Mouse (Mus musculus) ES-E14 (cell line): ENCODE results near the gene Stag3. TPM values are rescaled to one million over a fixed set of nuclear protein-coding genes. Genes with fewer than 3 reads are reported as not detected.

Experiments used
- DNase-seq: peaks from one replicate; pipeline ENCODE4 v3.0.0-alpha.2; 2013; ENCODE audit warnings: low read depth, low spot score
- H3K27ac ChIP-seq: 2 replicates; pipeline ENCODE4 v1.5.1; 2012; ENCODE audit warnings: low read depth, mild to moderate bottlenecking, low read length, moderate library complexity, mixed read lengths; ENCODE audit not compliant: poor library complexity, insufficient read depth, severe bottlenecking
- H3K36me3 ChIP-seq: 2 replicates; pipeline ENCODE4 v1.6.1; 2012; ENCODE audit warnings: mild to moderate bottlenecking, low read length, moderate library complexity, mixed read lengths; ENCODE audit not compliant: control insufficient read depth, poor library complexity, insufficient read depth, severe bottlenecking
- H3K4me1 ChIP-seq, 2 experiments: fragments of 150-350 bp in 1 of 2; sonication (generic) in 1 of 2; 2 replicates each; pipeline ENCODE4 v1.6.1; 2012; ENCODE audit warnings: low read length in 2 of 2, mild to moderate bottlenecking in 1 of 2, mixed read lengths in 1 of 2; ENCODE audit not compliant: control insufficient read depth in 2 of 2, insufficient read depth in 2 of 2, poor library complexity in 1 of 2
- H3K4me3 ChIP-seq, 2 experiments: fragments of 150-350 bp in 1 of 2; sonication (generic) in 1 of 2; 2 replicates each; pipeline ENCODE4 v1.5.1; 2012; ENCODE audit warnings: low read length in 2 of 2, low read depth in 1 of 2, mild to moderate bottlenecking in 1 of 2, mixed read lengths in 1 of 2; ENCODE audit not compliant: insufficient read depth in 1 of 2, poor library complexity in 1 of 2, severe bottlenecking in 1 of 2
- H3K9ac ChIP-seq: 2 replicates; pipeline ENCODE4 v1.6.1; 2012; ENCODE audit warnings: low read depth, mild to moderate bottlenecking, low read length, mixed read lengths; ENCODE audit not compliant: poor library complexity, insufficient read depth, severe bottlenecking
- H3K9me3 ChIP-seq: fragments of 150-350 bp; sonication (generic); 2 replicates; pipeline ENCODE4 v1.6.1; 2012; ENCODE audit warnings: low read depth, mild to moderate bottlenecking, low read length; ENCODE audit not compliant: control insufficient read depth, insufficient read depth
- CHD2 ChIP-seq: IDR thresholded peaks from 2 replicates; pipeline ENCODE4 v1.6.1; 2014; ENCODE audit warnings: mild to moderate bottlenecking, low read depth, low read length, inconsistent platforms
- HCFC1 ChIP-seq: IDR thresholded peaks from 2 replicates; pipeline ENCODE4 v1.6.1; 2012; ENCODE audit warnings: low read length, inconsistent platforms, borderline replicate concordance; ENCODE audit not compliant: insufficient read depth
- MAFK ChIP-seq: IDR thresholded peaks from 2 replicates; pipeline ENCODE4 v1.6.1; 2014; ENCODE audit warnings: mild to moderate bottlenecking, low read depth, low read length, inconsistent platforms; ENCODE audit not compliant: insufficient read depth
- ZC3H11A ChIP-seq: IDR thresholded peaks from 2 replicates; pipeline ENCODE4 v1.6.1; 2012; ENCODE audit warnings: low read depth, mild to moderate bottlenecking, inconsistent platforms, low read length, borderline replicate concordance
- ZNF384 ChIP-seq: IDR thresholded peaks from 2 replicates; pipeline ENCODE4 v1.6.1; 2012; ENCODE audit warnings: low read depth, low read length, inconsistent platforms
- in situ Hi-C, 2 experiments: fragments of 600-800 bp; cut with MboI; formaldehyde crosslinking; loops; one replicate each; pipeline ENCODE4 v1.15.1; 2025; ENCODE audit warnings: low sequenced_read_pairs in 2 of 2, inconsistent platforms in 1 of 2; ENCODE audit not compliant: unreplicated experiment in 2 of 2
- total RNA-seq: library from RNA; depleted of rRNA; stranded (reverse); fragments of 300-350 nt; gene quantifications from 2 replicates; pipeline ENCODE4 v1.2.3, GENCODE M21; 2012

Stag3 gene
- total RNA-seq, 1 experiment: 101 TPM

DNA sequence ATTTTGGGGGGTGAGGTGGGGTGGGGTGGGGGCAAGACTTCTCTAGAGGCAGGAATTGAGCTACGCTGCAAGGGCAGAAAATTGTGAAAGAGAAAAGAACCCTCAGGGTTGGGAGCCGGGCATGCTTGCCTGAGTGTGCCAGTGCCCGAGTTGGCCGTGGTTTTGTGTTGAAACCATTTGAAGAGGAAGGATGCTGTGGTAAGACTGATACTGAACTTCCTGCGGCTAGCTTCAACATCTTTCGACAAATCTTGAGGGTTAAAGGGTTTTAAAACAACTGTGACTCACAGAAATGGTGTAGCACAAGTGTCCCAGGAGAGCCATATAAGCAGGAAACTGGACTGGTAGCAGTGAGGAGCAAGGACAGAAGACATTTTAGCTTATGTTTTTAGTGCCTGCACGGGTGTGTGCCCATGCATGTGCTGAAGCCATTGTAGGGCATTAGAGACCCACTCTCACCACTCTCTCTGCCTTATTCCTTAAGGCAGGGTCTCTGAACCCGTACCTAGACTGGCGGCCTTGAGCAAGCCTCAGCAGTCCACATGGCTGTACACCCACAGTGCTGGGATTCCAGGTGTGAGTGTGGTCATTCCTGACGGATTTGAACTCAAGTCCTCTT, 23.0 kb upstream of the Stag3 start:
- in situ Hi-C loops: no loop called here
- Histone ChIP-seq H3K36me3 (peaks cover 30% of the 10 kb centered on the region), H3K4me1 (peaks cover 0 to 2% of the 10 kb centered on the region in 2 experiments; a peak in 1 of 4 replicates), H3K9me3 (no peaks in the 10 kb centered on the region), H3K4me3 (no peak overlapping the region), H3K27ac (no peak overlapping the region), H3K9ac (no peak overlapping the region)
- TF ChIP-seq MAFK (no peak), ZNF384 (no peak), HCFC1 (no peak), ZC3H11A (no peak)
- no peak for DNase-seq

DNA sequence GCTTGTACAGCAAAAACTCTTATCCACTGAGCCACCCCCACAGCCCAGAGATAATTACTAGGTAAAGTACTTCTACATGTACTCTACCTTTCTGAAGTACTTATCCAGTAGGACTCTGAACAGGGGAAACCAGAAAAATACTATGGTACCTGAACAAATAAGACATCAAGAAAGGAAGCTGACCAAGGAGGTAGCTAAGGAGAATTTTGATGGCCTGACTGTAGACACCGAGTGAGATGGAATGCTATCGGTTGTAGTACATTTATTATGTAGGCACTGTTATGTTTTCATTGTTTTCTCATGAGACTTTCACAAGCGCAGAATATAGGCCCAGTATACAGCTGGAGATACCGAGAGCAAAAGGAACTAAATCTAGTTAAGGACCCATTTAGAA, 22.5 kb upstream of the Stag3 start:
- TF ChIP-seq CHD2 (no peak), ZNF384 (no peak), HCFC1 (no peak), MAFK (no peak), ZC3H11A (no peak)
- H3K9me3 ChIP-seq: no peaks in the 10 kb centered on the region
- DNase-seq: no peak
- no peak overlapping the region for H3K9ac ChIP-seq
- peaks cover 32% of the 10 kb centered on the region for H3K36me3 ChIP-seq
- H3K4me3 ChIP-seq: no peak overlapping the region
- in situ Hi-C loops: no loop called here
- no peak overlapping the region for H3K27ac ChIP-seq
- peaks cover 0 to 2% of the 10 kb centered on the region in 2 experiments; a peak in 1 of 4 replicates for H3K4me1 ChIP-seq

DNA sequence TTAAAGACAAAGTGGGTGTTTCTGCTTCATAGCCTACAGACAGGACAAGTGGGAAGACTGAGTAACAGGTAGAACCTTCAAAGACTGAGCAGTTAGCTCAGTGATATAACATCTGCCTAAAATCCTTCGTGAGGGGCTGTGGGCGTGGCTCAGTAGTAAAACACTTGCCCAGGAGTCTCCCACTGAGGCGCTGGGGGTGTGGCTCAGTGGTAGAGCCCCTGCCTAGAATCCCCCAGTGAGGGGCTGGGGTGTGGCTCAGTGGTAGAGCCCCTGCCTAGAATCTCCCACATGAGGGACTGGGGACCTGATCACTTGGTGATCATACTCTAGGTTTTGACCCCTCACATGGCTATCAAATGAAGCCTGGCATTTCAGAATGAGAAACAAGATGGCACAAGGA, 22.0 kb upstream of the Stag3 start:
- Histone ChIP-seq H3K27ac (no peak overlapping the region), H3K4me1 (peaks cover 0 to 4% of the 10 kb centered on the region in 2 experiments; a peak in 1 of 4 replicates), H3K4me3 (no peak overlapping the region), H3K9ac (no peak overlapping the region), H3K36me3 (peaks cover 32% of the 10 kb centered on the region), H3K9me3 (no peaks in the 10 kb centered on the region)
- no peak for DNase-seq
- in situ Hi-C loops: no loop called here
- no peak for TF ChIP-seq ZNF384
- TF ChIP-seq HCFC1: no peak

DNA sequence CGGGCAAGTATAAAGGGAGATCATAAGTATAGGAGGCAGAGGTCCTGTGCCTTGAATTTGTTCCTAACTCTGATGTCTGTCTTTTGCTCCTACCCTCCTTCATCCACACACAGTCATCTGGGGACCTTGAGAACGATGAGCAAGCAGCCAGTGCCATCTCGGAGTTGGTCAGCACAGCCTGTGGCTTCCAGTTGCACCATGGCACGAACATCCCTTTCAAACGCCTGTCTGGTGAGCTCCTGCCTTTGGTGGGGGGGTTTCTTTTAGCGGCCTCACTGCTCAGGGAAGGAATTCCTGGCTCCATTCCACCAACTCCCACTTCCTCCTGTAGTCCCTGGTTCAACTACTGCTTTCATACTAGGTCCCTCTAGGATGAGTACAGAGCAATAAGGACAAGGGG, 21.5 kb upstream of the Stag3 start:
- Histone ChIP-seq H3K9me3 (no peaks in the 10 kb centered on the region), H3K36me3 (peaks cover 32% of the 10 kb centered on the region), H3K4me1 (peaks cover 0 to 5% of the 10 kb centered on the region in 2 experiments; a peak in 1 of 4 replicates), H3K9ac (no peak overlapping the region), H3K4me3 (no peak overlapping the region), H3K27ac (no peak overlapping the region)
- no peak for DNase-seq
- TF ChIP-seq ZC3H11A (no peak), HCFC1 (no peak), MAFK (no peak), CHD2 (no peak)
- in situ Hi-C loops: no loop called here

DNA sequence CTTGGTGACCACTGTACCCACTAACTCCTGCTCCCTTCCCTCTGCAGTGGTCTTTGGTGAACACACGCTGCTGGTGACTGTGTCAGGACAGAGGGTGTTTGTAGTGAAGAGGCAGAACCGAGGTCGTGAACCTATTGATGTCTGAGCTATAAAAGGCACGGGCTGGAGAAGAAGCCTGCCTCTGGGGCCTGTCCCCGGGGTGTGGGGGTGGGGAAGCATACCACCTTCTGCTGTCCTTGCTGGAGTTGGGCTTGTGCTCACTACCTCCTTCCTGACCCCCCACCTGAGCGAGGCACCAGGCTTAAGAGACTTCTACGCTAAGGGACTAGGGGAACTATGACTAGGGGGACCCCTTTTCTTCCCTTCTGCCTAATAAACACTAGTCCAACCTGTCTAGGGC, 21.0 kb upstream of the Stag3 start:
- peaks cover 32% of the 10 kb centered on the region for H3K36me3 ChIP-seq
- H3K4me1 ChIP-seq: peaks cover 0 to 5% of the 10 kb centered on the region in 2 experiments; a peak in 1 of 4 replicates
- TF ChIP-seq HCFC1 (no peak), MAFK (no peak), ZC3H11A (no peak), ZNF384 (no peak), CHD2 (no peak)
- H3K4me3 ChIP-seq: no peak overlapping the region
- DNase-seq: no peak
- H3K9ac ChIP-seq: no peak overlapping the region
- H3K9me3 ChIP-seq: no peaks in the 10 kb centered on the region
- in situ Hi-C loops: no loop called here
- no peak overlapping the region for H3K27ac ChIP-seq
